Mouse (Mus musculus): ENCODE results near the gene Gpr179. TPM values are rescaled to one million over a fixed set of nuclear protein-coding genes. Genes with fewer than 3 reads are reported as not detected.

Gpr179 gene
- total RNA-seq, 2 experiments from 2014 or later, result not detected

GRCm38 (mm10) chr11:97302231-97302781 lies 49.6 kb downstream of the Gpr179 start:
- ATAC-seq (replicated peaks; ENCODE audit: low FRiP score, poor library complexity, severe bottlenecking), result no peak

GRCm38 (mm10) chr11:97301406-97301805 lies 50.5 kb downstream of the Gpr179 start:
- ATAC-seq (replicated peaks; ENCODE audit: low FRiP score, poor library complexity, severe bottlenecking), result no peak

GRCm38 (mm10) chr11:97299939-97300338 lies 51.9 kb downstream of the Gpr179 start:
- ATAC-seq (replicated peaks; ENCODE audit: low FRiP score, poor library complexity, severe bottlenecking), result no peak

GRCm38 (mm10) chr11:97296542-97296941 lies 55.3 kb downstream of the Gpr179 start:
- ATAC-seq (replicated peaks; ENCODE audit: low FRiP score, poor library complexity, severe bottlenecking), result no peak

- no peak for ATAC-seq (replicated peaks; ENCODE audit: low FRiP score, poor library complexity, severe bottlenecking)
Measured at GRCm38 (mm10) chr11:97292731-97293130, 59.1 kb downstream of the Gpr179 start.

- ATAC-seq (replicated peaks; ENCODE audit: low FRiP score, poor library complexity, severe bottlenecking), result no peak
Measured at GRCm38 (mm10) chr11:97289276-97290230, 62.3 kb downstream of the Gpr179 start.

- no peak for ATAC-seq (replicated peaks; ENCODE audit: low FRiP score, poor library complexity, severe bottlenecking)
Measured at GRCm38 (mm10) chr11:97287643-97288042, 64.2 kb downstream of the Gpr179 start.

GRCm38 (mm10) chr11:97286973-97287372 lies 64.9 kb downstream of the Gpr179 start:
- no peak for ATAC-seq (replicated peaks; ENCODE audit: low FRiP score, poor library complexity, severe bottlenecking)

GRCm38 (mm10) chr11:97285852-97286775 lies 65.8 kb downstream of the Gpr179 start:
- ATAC-seq (replicated peaks; ENCODE audit: low FRiP score, poor library complexity, severe bottlenecking), result no peak

GRCm38 (mm10) chr11:97284854-97285253 lies 67.0 kb downstream of the Gpr179 start:
- no peak for ATAC-seq (replicated peaks; ENCODE audit: low FRiP score, poor library complexity, severe bottlenecking)

GRCm38 (mm10) chr11:97282179-97282578 lies 69.7 kb downstream of the Gpr179 start:
- ATAC-seq (replicated peaks; ENCODE audit: low FRiP score, poor library complexity, severe bottlenecking), result no peak

Other genes starting within 250 kb of the Gpr179 start
- not detected in 2 replicates for gene Tbx21, start 236.7 kb downstream of the Gpr179 start, total RNA-seq (2015; ENCODE audit: low replicate concordance)
- gene Tbx21, start 236.7 kb downstream of the Gpr179 start, total RNA-seq (2017; ENCODE audit: low replicate concordance), result not detected in 2 replicates
- 0.96 and 2.7 TPM in 2 replicates for gene Tbkbp1, start 200.6 kb downstream of the Gpr179 start, total RNA-seq (2015; ENCODE audit: low replicate concordance)
- 0.70 and 6.3 TPM in 2 replicates for gene Tbkbp1, start 200.6 kb downstream of the Gpr179 start, total RNA-seq (2017; ENCODE audit: low replicate concordance)
- gene Kpnb1, start 164.2 kb downstream of the Gpr179 start, total RNA-seq (2015; ENCODE audit: low replicate concordance), result 30.6 and 42.6 TPM in 2 replicates
- gene Kpnb1, start 164.2 kb downstream of the Gpr179 start, total RNA-seq (2017; ENCODE audit: low replicate concordance), result 102 and 119 TPM in 2 replicates
- gene Npepps, start 71.4 kb downstream of the Gpr179 start, total RNA-seq (2015; ENCODE audit: low replicate concordance), result 18.1 and 21.7 TPM in 2 replicates
- gene Npepps, start 71.4 kb downstream of the Gpr179 start, total RNA-seq (2017; ENCODE audit: low replicate concordance), result 7.2 and 21.7 TPM in 2 replicates
- 3.6 and 7.3 TPM in 2 replicates for gene Mrpl45, start 36.4 kb downstream of the Gpr179 start, total RNA-seq (2015; ENCODE audit: low replicate concordance)
- gene Mrpl45, start 36.4 kb downstream of the Gpr179 start, total RNA-seq (2017; ENCODE audit: low replicate concordance), result 3.7 and 9.2 TPM in 2 replicates
- gene Socs7, start 10.5 kb upstream of the Gpr179 start, total RNA-seq (2015; ENCODE audit: low replicate concordance), result 1.0 and 3.1 TPM in 2 replicates
- 2.0 and 3.1 TPM in 2 replicates for gene Socs7, start 10.5 kb upstream of the Gpr179 start, total RNA-seq (2017; ENCODE audit: low replicate concordance)
- 21.3 and 21.9 TPM in 2 replicates for gene Arhgap23, start 63.5 kb upstream of the Gpr179 start, total RNA-seq (2015; ENCODE audit: low replicate concordance)
- 25.6 and 30.2 TPM in 2 replicates for gene Arhgap23, start 63.5 kb upstream of the Gpr179 start, total RNA-seq (2017; ENCODE audit: low replicate concordance)
- not detected in 2 replicates for gene 4933428G20Rik, start 148.3 kb upstream of the Gpr179 start, total RNA-seq (2015; ENCODE audit: low replicate concordance)
- gene 4933428G20Rik, start 148.3 kb upstream of the Gpr179 start, total RNA-seq (2017; ENCODE audit: low replicate concordance), result not detected in 2 replicates
- gene Srcin1, start 224.1 kb upstream of the Gpr179 start, total RNA-seq (2015; ENCODE audit: low replicate concordance), result not detected in 2 replicates
- not detected in 2 replicates for gene Srcin1, start 224.1 kb upstream of the Gpr179 start, total RNA-seq (2017; ENCODE audit: low replicate concordance)